Mouse (Mus musculus) forebrain, embryonic 15.5 days (tissue): ENCODE measurements around the gene Rpa2. TPM values are rescaled to one million over a fixed set of nuclear protein-coding genes. Genes with fewer than 3 reads are reported as not detected.

Experiments used
- ATAC-seq: fragments of 200-750 bp; cut with Nextera tagmentation; replicated peaks from 2 replicates; pipeline ENCODE4 v1.8.0; 2017; ENCODE audit warnings: mild to moderate bottlenecking, moderate TSS enrichment, moderate library complexity
- H3K27ac ChIP-seq: fragments of 300-500 bp; sonication (generic); replicated peaks from 2 replicates; pipeline ENCODE4 v1.5.1; 2015; ENCODE audit warnings: mild to moderate bottlenecking, inconsistent platforms
- H3K27me3 ChIP-seq: fragments of 300-500 bp; sonication (generic); 2 replicates; pipeline ENCODE4 v1.6.1; 2015; ENCODE audit warnings: inconsistent platforms
- H3K36me3 ChIP-seq: fragments of 300-500 bp; sonication (generic); 2 replicates; pipeline ENCODE4 v1.6.1; 2015; ENCODE audit warnings: mild to moderate bottlenecking, inconsistent platforms
- H3K4me1 ChIP-seq: fragments of 300-500 bp; sonication (generic); 2 replicates; pipeline ENCODE4 v1.6.1; 2015; ENCODE audit warnings: inconsistent platforms
- H3K4me2 ChIP-seq: fragments of 300-500 bp; sonication (generic); replicated peaks from 2 replicates; pipeline ENCODE4 v1.6.1; 2015; ENCODE audit warnings: mild to moderate bottlenecking, inconsistent platforms
- H3K4me3 ChIP-seq: fragments of 300-500 bp; sonication (generic); 2 replicates; pipeline ENCODE4 v1.5.1; 2015; ENCODE audit warnings: mild to moderate bottlenecking, inconsistent platforms
- H3K9ac ChIP-seq: fragments of 300-500 bp; sonication (generic); replicated peaks from 2 replicates; pipeline ENCODE4 v1.6.1; 2015; ENCODE audit warnings: mild to moderate bottlenecking, inconsistent platforms
- H3K9me3 ChIP-seq: fragments of 300-500 bp; sonication (generic); 2 replicates; pipeline ENCODE4 v1.6.1; 2016; ENCODE audit warnings: inconsistent platforms
- WGBS: fragments of 180-500 bp; shearing (Covaris S2); methylation state at CpG from one replicate; pipeline ENCODE4 v1.1.7; 2015; ENCODE audit warnings: mixed read lengths; 5-methylcytosine and 5-hydroxymethylcytosine counted together
- polyA plus RNA-seq: library from polyadenylated mRNA; unstranded; fragments of >200 nt; fragmentation: Nextera tagmentation; extraction: Ambion mirVana; gene quantifications from 2 replicates; pipeline ENCODE4 v1.2.1, GENCODE M21; 2015

Gene Rpa2
- polyA plus RNA-seq, 1 experiment from 2014 or later: 63.2 TPM

- ATAC-seq: no peak
- Histone ChIP-seq H3K4me3 (no peak overlapping the region), H3K27ac (no peak overlapping the region), H3K9me3 (no peaks in the 10 kb centered on the region), H3K9ac (no peak overlapping the region), H3K4me2 (no peak overlapping the region), H3K4me1 (no peaks in the 10 kb centered on the region), H3K36me3 (no peaks in the 10 kb centered on the region), H3K27me3 (no peaks in the 10 kb centered on the region)
- WGBS: 92% methylated on average over 5 of the region's 5 CpGs
These were observed 41.5 kb downstream of the Rpa2 start for GRCm38 (mm10) chr4:132809621-132810020.

- Histone ChIP-seq H3K4me1 (no peaks in the 10 kb centered on the region), H3K9ac (no peak overlapping the region), H3K9me3 (no peaks in the 10 kb centered on the region), H3K27ac (no peak overlapping the region), H3K4me3 (no peak overlapping the region), H3K27me3 (no peaks in the 10 kb centered on the region), H3K4me2 (no peak overlapping the region), H3K36me3 (no peaks in the 10 kb centered on the region)
- no peak for ATAC-seq
- 81% methylated on average over 7 of the region's 7 CpGs for WGBS
These were observed 48.3 kb downstream of the Rpa2 start for GRCm38 (mm10) chr4:132816404-132816803.

- WGBS: 72% methylated on average over 2 of the region's 2 CpGs
- H3K9ac ChIP-seq: no peak overlapping the region
- no peak for ATAC-seq
- H3K27ac ChIP-seq: no peak overlapping the region
- H3K4me1 ChIP-seq: no peaks in the 10 kb centered on the region
- H3K4me2 ChIP-seq: no peak overlapping the region
- H3K4me3 ChIP-seq: no peak overlapping the region
- H3K27me3 ChIP-seq: no peaks in the 10 kb centered on the region
- no peaks in the 10 kb centered on the region for H3K36me3 ChIP-seq
- no peaks in the 10 kb centered on the region for H3K9me3 ChIP-seq
These were observed 48.7 kb downstream of the Rpa2 start for GRCm38 (mm10) chr4:132816855-132817254.

GRCm38 (mm10) chr4:132818442-132818841 lies 50.3 kb downstream of the Rpa2 start:
- Histone ChIP-seq H3K27me3 (no peaks in the 10 kb centered on the region), H3K27ac (no peak overlapping the region), H3K4me1 (no peaks in the 10 kb centered on the region), H3K9ac (no peak overlapping the region), H3K4me3 (no peak overlapping the region), H3K4me2 (no peak overlapping the region), H3K9me3 (no peaks in the 10 kb centered on the region), H3K36me3 (no peaks in the 10 kb centered on the region)
- no peak for ATAC-seq
- WGBS: 52% methylated on average over 2 of the region's 2 CpGs

- Histone ChIP-seq H3K4me1 (no peaks in the 10 kb centered on the region), H3K27me3 (no peaks in the 10 kb centered on the region), H3K4me2 (no peak overlapping the region), H3K9ac (no peak overlapping the region), H3K9me3 (no peaks in the 10 kb centered on the region), H3K27ac (no peak overlapping the region), H3K36me3 (peaks cover 38% of the 10 kb centered on the region), H3K4me3 (no peak overlapping the region)
- 72% methylated on average over 8 of the region's 8 CpGs for WGBS
- ATAC-seq: no peak
These were observed 55.7 kb downstream of the Rpa2 start for GRCm38 (mm10) chr4:132823614-132824366.

Other genes with a start within 250 kb of the Rpa2 start
- 1,097 and 1,228 TPM in 2 replicates for gene Atpif1, start 234.7 kb upstream of the Rpa2 start, polyA plus RNA-seq
- 146 and 150 TPM in 2 replicates for gene Dnajc8, start 232.8 kb upstream of the Rpa2 start, polyA plus RNA-seq
- gene Ptafr, start 204.3 kb upstream of the Rpa2 start, polyA plus RNA-seq: 0.26 and 0.39 TPM in 2 replicates
- 17.8 and 19.7 TPM in 2 replicates for gene Eya3, start 129.3 kb upstream of the Rpa2 start, polyA plus RNA-seq
- 3.4 and 3.6 TPM in 2 replicates for gene Xkr8, start 35.8 kb upstream of the Rpa2 start, polyA plus RNA-seq
- 1.3 and 1.4 TPM in 2 replicates for gene Smpdl3b, start 11.1 kb upstream of the Rpa2 start, polyA plus RNA-seq
- gene Themis2, start 28.1 kb downstream of the Rpa2 start, polyA plus RNA-seq: 0.28 and 0.42 TPM in 2 replicates
- 52.8 and 57.8 TPM in 2 replicates for gene Ppp1r8, start 74.8 kb downstream of the Rpa2 start, polyA plus RNA-seq
- 146 and 158 TPM in 2 replicates for gene Stx12, start 116.2 kb downstream of the Rpa2 start, polyA plus RNA-seq
- gene Fam76a, start 154.2 kb downstream of the Rpa2 start, polyA plus RNA-seq: 51.2 and 52.4 TPM in 2 replicates
- 0.06 TPM in 1 of 2 replicates, not detected in the other for gene Fgr, start 205.8 kb downstream of the Rpa2 start, polyA plus RNA-seq
- 14.2 and 17.0 TPM in 2 replicates for gene Ahdc1, start 242.9 kb downstream of the Rpa2 start, polyA plus RNA-seq